Mouse (Mus musculus): Measurements from ENCODE around the gene Cfl1. TPM values are rescaled to one million over a fixed set of nuclear protein-coding genes. Genes with fewer than 3 reads are reported as not detected.

Cfl1 gene
- polyA plus RNA-seq, 1 experiment from 2014 or later, result 4,021 TPM

- no peak overlapping the region for H3K4me2 ChIP-seq (ENCODE audit: low read length)
- H3K4me1 ChIP-seq (ENCODE audit: control insufficient read depth, insufficient read depth, low read length), result peaks cover 13% of the 10 kb centered on the region
- DNase-seq (no peak), ATAC-seq (ENCODE audit: low FRiP score, low TSS enrichment) (no peak)
- H3K27me3 ChIP-seq (ENCODE audit: control insufficient read depth, insufficient read depth, low read length), result no peaks in the 10 kb centered on the region
- no peak overlapping the region for H3K4me3 ChIP-seq (replicated peaks; ENCODE audit: low read depth, low read length)
- no peak overlapping the region for H3K9ac ChIP-seq (replicated peaks; ENCODE audit: low read length)
- WGBS, result 94% methylated on average over 19 of the region's 19 CpGs
- peaks cover 56% of the 10 kb centered on the region for H3K36me3 ChIP-seq (ENCODE audit: control insufficient read depth, insufficient read depth, low read length)
- no peaks in the 10 kb centered on the region for H3K9me3 ChIP-seq (ENCODE audit: control insufficient read depth, low read length)
- no peak overlapping the region for H3K27ac ChIP-seq (replicated peaks; ENCODE audit: low read depth, low read length)
These were observed 6.6 kb upstream of the Cfl1 start for GRCm38 (mm10) chr19:5483386-5484359.

- 90% methylated on average over 5 of the region's 5 CpGs for WGBS
These were observed 5.8 kb upstream of the Cfl1 start for GRCm38 (mm10) chr19:5484496-5484895.

GRCm38 (mm10) chr19:5485371-5485770 lies 4.9 kb upstream of the Cfl1 start:
- peaks cover 18% of the 10 kb centered on the region for H3K4me1 ChIP-seq (ENCODE audit: control insufficient read depth, insufficient read depth, low read length)
- H3K9ac ChIP-seq (replicated peaks; ENCODE audit: low read length), result no peak overlapping the region
- no peaks in the 10 kb centered on the region for H3K9me3 ChIP-seq (ENCODE audit: control insufficient read depth, low read length)
- no peak overlapping the region for H3K4me3 ChIP-seq (replicated peaks; ENCODE audit: low read depth, low read length)
- H3K27ac ChIP-seq (replicated peaks; ENCODE audit: low read depth, low read length), result no peak overlapping the region
- H3K27me3 ChIP-seq (ENCODE audit: control insufficient read depth, insufficient read depth, low read length), result no peaks in the 10 kb centered on the region
- 92% methylated on average over 8 of the region's 8 CpGs for WGBS
- H3K36me3 ChIP-seq (ENCODE audit: control insufficient read depth, insufficient read depth, low read length), result peaks cover 52% of the 10 kb centered on the region
- H3K4me2 ChIP-seq (ENCODE audit: low read length), result no peak overlapping the region
- DNase-seq (no peak), ATAC-seq (ENCODE audit: low FRiP score, low TSS enrichment) (no peak)

More at GRCm38 (mm10) chr19:5484496-5484895, 5.8 kb upstream of the Cfl1 start:
- ATAC-seq (ENCODE audit: low FRiP score, low TSS enrichment), result no peak
- Histone ChIP-seq H3K4me3 (replicated peaks; ENCODE audit: low read depth, low read length) (no peak overlapping the region), H3K4me1 (ENCODE audit: control insufficient read depth, insufficient read depth, low read length) (peaks cover 18% of the 10 kb centered on the region), H3K9me3 (ENCODE audit: control insufficient read depth, low read length) (no peaks in the 10 kb centered on the region), H3K9ac (replicated peaks; ENCODE audit: low read length) (no peak overlapping the region), H3K27ac (replicated peaks; ENCODE audit: low read depth, low read length) (no peak overlapping the region), H3K36me3 (ENCODE audit: control insufficient read depth, insufficient read depth, low read length) (peaks cover 52% of the 10 kb centered on the region), H3K27me3 (ENCODE audit: control insufficient read depth, insufficient read depth, low read length) (no peaks in the 10 kb centered on the region), H3K4me2 (ENCODE audit: low read length) (no peak overlapping the region)
- DNase-seq, result no peak

- no peak overlapping the region for H3K4me2 ChIP-seq (ENCODE audit: low read length)
- H3K36me3 ChIP-seq (ENCODE audit: control insufficient read depth, insufficient read depth, low read length), result peaks cover 52% of the 10 kb centered on the region
- H3K27ac ChIP-seq (replicated peaks; ENCODE audit: low read depth, low read length), result no peak overlapping the region
- WGBS, result 93% methylated on average over 7 of the region's 7 CpGs
- no peaks in the 10 kb centered on the region for H3K27me3 ChIP-seq (ENCODE audit: control insufficient read depth, insufficient read depth, low read length)
- 0 out of 2 replicates have a peak overlapping the region, but pooled peaks have one; percentile 10 for H3K9ac ChIP-seq (replicated peaks; ENCODE audit: low read length)
- DNase-seq, result no peak
- peaks cover 18% of the 10 kb centered on the region for H3K4me1 ChIP-seq (ENCODE audit: control insufficient read depth, insufficient read depth, low read length)
- no peak for ATAC-seq (ENCODE audit: low FRiP score, low TSS enrichment)
- H3K9me3 ChIP-seq (ENCODE audit: control insufficient read depth, low read length), result no peaks in the 10 kb centered on the region
- no peak overlapping the region for H3K4me3 ChIP-seq (replicated peaks; ENCODE audit: low read depth, low read length)
These were observed 4.4 kb upstream of the Cfl1 start for GRCm38 (mm10) chr19:5485821-5486220.

GRCm38 (mm10) chr19:5486286-5486685 lies 4.0 kb upstream of the Cfl1 start:
- no peak overlapping the region for H3K27ac ChIP-seq (replicated peaks; ENCODE audit: low read depth, low read length)
- peaks cover 51% of the 10 kb centered on the region for H3K36me3 ChIP-seq (ENCODE audit: control insufficient read depth, insufficient read depth, low read length)
- DNase-seq, result no peak
- peaks cover 18% of the 10 kb centered on the region for H3K4me1 ChIP-seq (ENCODE audit: control insufficient read depth, insufficient read depth, low read length)
- no peak overlapping the region for H3K4me3 ChIP-seq (replicated peaks; ENCODE audit: low read depth, low read length)
- no peak for ATAC-seq (ENCODE audit: low FRiP score, low TSS enrichment)
- 92% methylated on average over 8 of the region's 8 CpGs for WGBS
- H3K4me2 ChIP-seq (ENCODE audit: low read length), result peak overlapping the region; percentile 78; the same call in 1 of the 2 replicates
- no peaks in the 10 kb centered on the region for H3K27me3 ChIP-seq (ENCODE audit: control insufficient read depth, insufficient read depth, low read length)
- H3K9me3 ChIP-seq (ENCODE audit: control insufficient read depth, low read length), result no peaks in the 10 kb centered on the region
- 0 out of 2 replicates have a peak overlapping the region, but pooled peaks have one; percentile 10 for H3K9ac ChIP-seq (replicated peaks; ENCODE audit: low read length)

- ATAC-seq (ENCODE audit: low FRiP score, low TSS enrichment) (no peak), DNase-seq (no peak)
- Histone ChIP-seq H3K9ac (replicated peaks; ENCODE audit: low read length) (no peak overlapping the region), H3K27ac (replicated peaks; ENCODE audit: low read depth, low read length) (no peak overlapping the region), H3K4me3 (replicated peaks; ENCODE audit: low read depth, low read length) (no peak overlapping the region; the same call in 1 of the 2 replicates), H3K36me3 (ENCODE audit: control insufficient read depth, insufficient read depth, low read length) (peaks cover 46% of the 10 kb centered on the region), H3K4me1 (ENCODE audit: control insufficient read depth, insufficient read depth, low read length) (peaks cover 20% of the 10 kb centered on the region), H3K4me2 (ENCODE audit: low read length) (peak overlapping the region; percentile 78), H3K27me3 (ENCODE audit: control insufficient read depth, insufficient read depth, low read length) (no peaks in the 10 kb centered on the region), H3K9me3 (ENCODE audit: control insufficient read depth, low read length) (no peaks in the 10 kb centered on the region)
- WGBS, result 84% methylated on average over 4 of the region's 4 CpGs
These were observed 3.5 kb upstream of the Cfl1 start for GRCm38 (mm10) chr19:5486771-5487170.

GRCm38 (mm10) chr19:5487768-5488550 lies 2.3 kb upstream of the Cfl1 start, which contains the start of gene Mus81:
Gene Mus81 (minus strand): TSS chr19:5488402.
- ATAC-seq (ENCODE audit: low FRiP score, low TSS enrichment) (peak; percentile 57), DNase-seq (peak; percentile 95)
- Histone ChIP-seq H3K9me3 (ENCODE audit: control insufficient read depth, low read length) (no peaks in the 10 kb centered on the region), H3K9ac (replicated peaks; ENCODE audit: low read length) (peak within 1 kb of the TSS; percentile 47), H3K27ac (replicated peaks; ENCODE audit: low read depth, low read length) (peak within 1 kb of the TSS; percentile 91), H3K4me1 (ENCODE audit: control insufficient read depth, insufficient read depth, low read length) (peaks cover 25% of the 10 kb centered on the region), H3K4me3 (replicated peaks; ENCODE audit: low read depth, low read length) (peak within 1 kb of the TSS; percentile 52), H3K27me3 (ENCODE audit: control insufficient read depth, insufficient read depth, low read length) (no peaks in the 10 kb centered on the region), H3K36me3 (ENCODE audit: control insufficient read depth, insufficient read depth, low read length) (peaks cover 41% of the 10 kb centered on the region), H3K4me2 (ENCODE audit: low read length) (peak within 1 kb of the TSS; percentile 78)
- WGBS, result under 1% methylated on average over 39 of the region's 39 CpGs

- Histone ChIP-seq H3K4me3 (replicated peaks; ENCODE audit: low read depth, low read length) (peak overlapping the region; percentile 52), H3K27me3 (ENCODE audit: control insufficient read depth, insufficient read depth, low read length) (no peaks in the 10 kb centered on the region), H3K4me1 (ENCODE audit: control insufficient read depth, insufficient read depth, low read length) (peaks cover 25% of the 10 kb centered on the region), H3K9ac (replicated peaks; ENCODE audit: low read length) (peak overlapping the region; percentile 47), H3K9me3 (ENCODE audit: control insufficient read depth, low read length) (no peaks in the 10 kb centered on the region), H3K36me3 (ENCODE audit: control insufficient read depth, insufficient read depth, low read length) (peaks cover 41% of the 10 kb centered on the region), H3K27ac (replicated peaks; ENCODE audit: low read depth, low read length) (peak overlapping the region; percentile 91), H3K4me2 (ENCODE audit: low read length) (peak overlapping the region; percentile 78)
- WGBS, result under 1% methylated on average over 26 of the region's 26 CpGs
- ATAC-seq (ENCODE audit: low FRiP score, low TSS enrichment), result peak; percentile 72
- DNase-seq, result peak; percentile 95
These were observed 1.2 kb upstream of the Cfl1 start for GRCm38 (mm10) chr19:5488878-5489571.

Measured in midbrain, embryonic 14.5 days (tissue).